Comparison of ENCODE assay signal across 26 mouse cellular contexts in the genomic region with DNA sequence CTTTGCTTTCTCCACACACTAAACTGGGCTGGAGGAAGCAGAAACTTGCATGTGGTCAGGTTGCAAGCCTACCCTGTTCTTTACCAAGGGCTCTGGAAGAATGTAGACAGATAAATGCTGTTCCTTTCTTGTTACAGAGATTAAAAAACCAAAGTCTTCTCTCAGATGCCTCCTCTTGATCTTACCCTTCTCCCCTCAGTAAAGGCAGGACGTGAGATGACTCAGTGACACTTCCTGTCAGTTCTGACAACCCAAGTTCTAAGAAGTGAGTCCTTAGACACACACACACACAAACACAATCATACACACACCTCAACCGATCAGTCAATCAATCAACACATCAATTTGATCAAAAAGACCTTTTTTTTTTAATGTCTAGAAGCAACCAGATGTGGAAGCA.
DNase-seq lines count a peak whose midpoint lies in the region; ATAC-seq and TF ChIP-seq lines count a peak whose summit lies in the region.
"Had no signal": no experiment of that assay in that cellular context is flagged by ENCODE, and none has a peak within 500 bp of the region (broad histone marks: within the 10 kb centered on the region; RNA-seq: fewer than 3 reads in every experiment).

No protein-coding gene starts in this region.

- no peaks in the 10 kb centered on the region for H3K79me2 ChIP-seq in MEL (ENCODE audit: control insufficient read depth, insufficient read depth, low read length, poor library complexity)

- H3K9me3 ChIP-seq in MEL (replicated peaks; ENCODE audit: insufficient read depth, low read length) = no peaks in the 10 kb centered on the region
- H3K9me3 ChIP-seq: heart, embryonic 12.5 days; limb, embryonic 13.5 days; midbrain, embryonic 10.5 days had no signal

- TF ChIP-seq CTCF in spleen, adult 2 months (IDR thresholded peaks at IDR 0.05; ENCODE audit: extremely low read depth, insufficient read depth, insufficient read length, insufficient replicate concordance) = no peak
- no peak for TF ChIP-seq CTCF in MEL (IDR thresholded peaks at IDR 0.05 in 2 of 3, conservative IDR thresholded peaks at IDR 0.05 in 1 of 3; ENCODE audit: control insufficient read depth in 1 of 3, insufficient read depth in 1 of 3, low read depth in 2 of 3, low read length in 3 of 3, poor library complexity in 1 of 3, severe bottlenecking in 1 of 3)

- no peaks in the 10 kb centered on the region for H3K27me3 ChIP-seq in spleen, adult 2 months (ENCODE audit: control insufficient read depth, insufficient read depth, low read length)
- H3K27me3 ChIP-seq in MEL (ENCODE audit: control insufficient read depth in 1 of 2, insufficient read depth in 2 of 2, low read length in 2 of 2) = no peaks in the 10 kb centered on the region
- H3K27me3 ChIP-seq: heart, embryonic 12.5 days; limb, embryonic 13.5 days had no signal

- DNase-seq in spleen, adult 2 months (ENCODE audit: low read depth in 1 of 2, low spot score in 2 of 2) = peak in 1 of 2 experiments; percentile 12
- DNase-seq in spleen, adult 12 weeks (ENCODE audit: low spot score) = no peak
- peak; percentile 31 for DNase-seq in MEL (ENCODE audit: low read depth, low spot score)
- DNase-seq in natural killer cell, adult 2 months (ENCODE audit: low spot score in 2 of 2) = peak; percentile 14 to 31
- DNase-seq in cerebellum, postnatal 14 days = no peak
- no peak for DNase-seq in cerebellum, adult 9-10 months
- DNase-seq in left cerebral cortex, adult 9 months (ENCODE audit: low spot score in 2 of 2) = no peak
- DNase-seq: adrenal gland, postnatal 10 days; B cell, adult 2 months; cerebellum, adult 11 months; cerebellum, adult 9-11 months; heart, adult 2 months; heart, postnatal 4 days; kidney, adult 8-10 months; kidney, postnatal 4 days; liver, postnatal 0 days; thymus, postnatal 4 days had no signal

- peak in 1 of 2 experiments; percentile 27; a peak in 1 of 4 replicates for TF ChIP-seq EP300 in MEL (IDR thresholded peaks at IDR 0.05; ENCODE audit: low read depth in 1 of 2, low read length in 2 of 2)

- H3K9ac ChIP-seq in MEL (ENCODE audit: control insufficient read depth, low read depth, low read length, poor library complexity, severe bottlenecking) = no peak overlapping the region
- H3K9ac ChIP-seq: heart, embryonic 12.5 days; hindbrain, embryonic 14.5 days; limb, embryonic 13.5 days; liver, postnatal 0 days had no signal

- ATAC-seq in inflammation-experienced regulatory T-cells, adult 6 months = peak; percentile 83
- ATAC-seq: forebrain, embryonic 16.5 days; liver, postnatal 0 days had no signal

- peak overlapping the region; percentile 41; the same call in 1 of the 2 replicates for H3K27ac ChIP-seq in spleen, adult 2 months (ENCODE audit: insufficient read depth, low read length)
- H3K27ac ChIP-seq in MEL (ENCODE audit: control insufficient read depth, low read depth, low read length) = peak overlapping the region; percentile 32; the same call in 1 of the 2 replicates
- H3K27ac ChIP-seq: heart, adult 2 months; hindbrain, embryonic 14.5 days; kidney, postnatal 0 days; limb, embryonic 13.5 days; midbrain, embryonic 10.5 days had no signal

- no peak for TF ChIP-seq RAD21 in MEL (IDR thresholded peaks at IDR 0.05; ENCODE audit: low read depth, low read length)

- 51% methylated on average over 2 of the region's 2 CpGs for WGBS in spleen, adult 2 months

- H3K4me1 ChIP-seq in spleen, adult 2 months (ENCODE audit: control insufficient read depth, insufficient read depth, insufficient read length) = peaks cover 12% of the 10 kb centered on the region
- H3K4me1 ChIP-seq in MEL (ENCODE audit: control insufficient read depth in 1 of 2, insufficient read depth in 2 of 2, low read length in 2 of 2) = peaks cover 9 to 43% of the 10 kb centered on the region in 2 experiments

- H3K4me3 ChIP-seq in spleen, adult 2 months (ENCODE audit: extremely low read depth, insufficient read depth, insufficient read length) = no peak overlapping the region
- H3K4me3 ChIP-seq in MEL (ENCODE audit: control insufficient read depth in 1 of 2, insufficient read depth in 1 of 2, low read depth in 2 of 2, low read length in 2 of 2) = no peak overlapping the region
- H3K4me3 ChIP-seq: erythroblast, embryonic 14.5 days; heart, adult 2 months; heart, embryonic 12.5 days; limb, embryonic 13.5 days; midbrain, embryonic 10.5 days; myocyte had no signal

- no peaks in the 10 kb centered on the region for H3K36me3 ChIP-seq in spleen, adult 2 months (ENCODE audit: control insufficient read depth, insufficient read depth, low read length)
- peaks cover 0 to 45% of the 10 kb centered on the region in 2 experiments; a peak in 2 of 4 replicates for H3K36me3 ChIP-seq in MEL (ENCODE audit: control insufficient read depth in 1 of 2, insufficient read depth in 2 of 2, low read length in 2 of 2)
- H3K36me3 ChIP-seq: heart, embryonic 12.5 days; limb, embryonic 13.5 days; midbrain, embryonic 10.5 days had no signal

- no peak for TF ChIP-seq POLR2A in spleen, adult 2 months (IDR thresholded peaks at IDR 0.05; ENCODE audit: low read depth, low read length)
- TF ChIP-seq POLR2A in MEL (IDR thresholded peaks at IDR 0.05; ENCODE audit: control insufficient read depth in 1 of 2, insufficient read depth in 1 of 2, low read depth in 1 of 2, low read length in 2 of 2, poor library complexity in 1 of 2) = no peak

TF ChIP-seq in MEL, 35 proteins besides CTCF, POLR2A, EP300 and RAD21:
- no peak for TF ChIP-seq GABPA (IDR thresholded peaks at IDR 0.05; ENCODE audit: low read depth, low read length)
- TF ChIP-seq MEF2A (IDR thresholded peaks at IDR 0.05; ENCODE audit: extremely low read depth, insufficient replicate concordance, low read depth, low read length, poor library complexity, severe bottlenecking) = no peak
- TF ChIP-seq MXI1 (IDR thresholded peaks at IDR 0.05; ENCODE audit: low read depth, low read length) = no peak
- no peak for TF ChIP-seq POLR2AphosphoS2 (IDR thresholded peaks at IDR 0.05; ENCODE audit: low read length)
- no peak for TF ChIP-seq RCOR1 (IDR thresholded peaks at IDR 0.05; ENCODE audit: low read depth, low read length)
- no peak for TF ChIP-seq MAZ (IDR thresholded peaks at IDR 0.05; ENCODE audit: low read depth, low read length)
- TF ChIP-seq TBP (IDR thresholded peaks at IDR 0.05; ENCODE audit: low read depth, low read length) = no peak
- TF ChIP-seq BHLHE40 (IDR thresholded peaks at IDR 0.05; ENCODE audit: borderline replicate concordance, low read depth, low read length) = no peak
- no peak for TF ChIP-seq E2F4 (IDR thresholded peaks at IDR 0.05; ENCODE audit: borderline replicate concordance, low read depth, low read length)
- no peak for TF ChIP-seq NRF1 (IDR thresholded peaks at IDR 0.05; ENCODE audit: insufficient read depth, low read depth, low read length, poor library complexity, severe bottlenecking)
- no peak for TF ChIP-seq SIN3A (IDR thresholded peaks at IDR 0.05; ENCODE audit: low read length)
- no peak for TF ChIP-seq USF1 (IDR thresholded peaks at IDR 0.05; ENCODE audit: low read depth, low read length)
- TF ChIP-seq KAT2A (conservative IDR thresholded peaks at IDR 0.05; ENCODE audit: low read depth, low read length) = no peak
- TF ChIP-seq SMC3 (IDR thresholded peaks at IDR 0.05; ENCODE audit: low read depth, low read length) = no peak

Comparison
In these comparisons a context has a peak if more than half of its experiments do, and no peak if none do; other contexts are left out.
1. DNase-seq: peak in MEL (single experiment) and natural killer cell, adult 2 months (2 of 2); none in spleen, adult 12 weeks (single experiment), cerebellum, postnatal 14 days (0 of 2), cerebellum, adult 9-10 months (single experiment) and left cerebral cortex, adult 9 months (0 of 2).